Mouse (Mus musculus) kidney, adult 2 months (tissue): ENCODE measurements around the gene Becn1.

Source experiments
- CTCF ChIP-seq: fragments of 200-500 bp; conservative IDR thresholded peaks from 2 replicates; pipeline ENCODE4 v1.5.1; 2011; ENCODE audit warnings: low read depth, mild to moderate bottlenecking, control low read depth, low read length, moderate library complexity, mixed read lengths; ENCODE audit not compliant: insufficient read depth, insufficient read length
- POLR2A ChIP-seq: fragments of 200-500 bp; IDR thresholded peaks from one replicate; pipeline ENCODE4 v1.6.1; 2011; ENCODE audit warnings: low read depth, low read length, control low read depth

DNA sequence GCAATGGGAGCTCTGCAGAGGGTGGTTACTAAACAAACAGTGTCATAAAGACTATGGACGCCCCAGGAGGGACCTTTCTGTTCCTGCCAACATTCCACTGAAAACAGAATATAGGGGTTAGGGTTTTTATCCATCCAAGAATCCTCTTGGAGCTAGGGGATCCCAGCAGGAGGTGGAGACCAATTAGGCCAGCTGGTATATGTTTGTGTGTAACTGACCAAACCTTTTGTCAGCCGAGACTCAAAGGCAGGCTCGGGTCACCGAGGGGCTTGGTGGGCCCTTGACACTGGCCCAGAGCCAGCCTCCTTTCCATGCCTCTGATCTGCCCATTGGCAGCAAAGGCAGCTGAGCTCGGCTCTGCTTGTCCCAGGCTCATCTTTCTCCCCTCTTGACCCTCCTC, 19.2 kb downstream of the Becn1 start:
- TF ChIP-seq CTCF (no peak), POLR2A (no peak)
